9 mouse cellular contexts compared by ENCODE assay signal in genomic region chr4:105110684-105111035, GRCm38 (mm10). TPM values are rescaled to one million over a fixed set of nuclear protein-coding genes. Genes with fewer than 3 reads are reported as not detected.
A peak's percentile ranks its signal among the peaks of the same experiment; 100 is the strongest.
DNase-seq lines count a peak whose midpoint lies in the region; ATAC-seq and TF ChIP-seq lines count a peak whose summit lies in the region.
"Had no signal": no experiment of that assay in that cellular context is flagged by ENCODE, and none has a peak within 500 bp of the region (broad histone marks: within the 10 kb centered on the region; RNA-seq: fewer than 3 reads in every experiment).

No protein-coding gene starts in this region.

- no peak for DNase-seq in heart, postnatal 0 days (ENCODE audit: low spot score)
- no peak for DNase-seq in heart, adult 9 months (ENCODE audit: low spot score in 2 of 2)
- DNase-seq in cerebellum, postnatal 14 days = peak; percentile 27 to 31
- peak; percentile 29 for DNase-seq in hindbrain, embryonic 11.5 days (ENCODE audit: low spot score)
- DNase-seq in midbrain, embryonic 14.5 days = no peak
- no peak for DNase-seq in ovary, postnatal 14 days (ENCODE audit: low spot score)
- DNase-seq in frontal cortex, postnatal 36 days (ENCODE audit: low spot score in 2 of 2) = no peak
- DNase-seq in ovary, postnatal 10 days (ENCODE audit: low spot score) = no peak

- H3K9me3 ChIP-seq in heart, postnatal 0 days (replicated peaks; ENCODE audit: control insufficient read depth, low read length) = no peaks in the 10 kb centered on the region
- no peaks in the 10 kb centered on the region for H3K9me3 ChIP-seq in hindbrain, embryonic 11.5 days (ENCODE audit: control insufficient read depth, low read length)
- no peaks in the 10 kb centered on the region for H3K9me3 ChIP-seq in midbrain, embryonic 14.5 days (ENCODE audit: control insufficient read depth, low read length)

- no peaks in the 10 kb centered on the region for H3K36me3 ChIP-seq in heart, postnatal 0 days (replicated peaks; ENCODE audit: control insufficient read depth, insufficient read depth, low read length)
- H3K36me3 ChIP-seq in hindbrain, embryonic 11.5 days (ENCODE audit: control insufficient read depth, insufficient read depth, low read length) = no peaks in the 10 kb centered on the region
- H3K36me3 ChIP-seq in midbrain, embryonic 14.5 days (ENCODE audit: control insufficient read depth, insufficient read depth, low read length) = no peaks in the 10 kb centered on the region

- peak overlapping the region; percentile 99 for H3K27ac ChIP-seq in heart, postnatal 0 days (ENCODE audit: low read depth)
- H3K27ac ChIP-seq in hindbrain, embryonic 11.5 days (ENCODE audit: low read depth, low read length) = no peak overlapping the region
- peak overlapping the region; percentile 87 for H3K27ac ChIP-seq in midbrain, embryonic 14.5 days (replicated peaks; ENCODE audit: low read depth, low read length)

- peak overlapping the region; percentile 80 for H3K4me3 ChIP-seq in heart, postnatal 0 days (ENCODE audit: low read depth, low read length)
- H3K4me3 ChIP-seq in hindbrain, embryonic 11.5 days (ENCODE audit: low read depth, low read length) = peak overlapping the region; percentile 73
- peak overlapping the region; percentile 70 for H3K4me3 ChIP-seq in midbrain, embryonic 14.5 days (replicated peaks; ENCODE audit: low read depth, low read length)

- ATAC-seq in heart, postnatal 0 days (ENCODE audit: insufficient read depth, low read depth) = no peak
- ATAC-seq in hindbrain, embryonic 11.5 days (ENCODE audit: low FRiP score) = no peak
- no peak for ATAC-seq in midbrain, embryonic 14.5 days (ENCODE audit: low FRiP score, low TSS enrichment)

- WGBS in heart, postnatal 0 days = 65% methylated on average over 4 of the region's 4 CpGs
- 51% methylated on average over 4 of the region's 4 CpGs for WGBS in hindbrain, embryonic 11.5 days
- WGBS in midbrain, embryonic 14.5 days = 55% methylated on average over 4 of the region's 4 CpGs

- H3K4me1 ChIP-seq in heart, postnatal 0 days (ENCODE audit: control insufficient read depth, insufficient read depth) = peaks cover 21% of the 10 kb centered on the region; the same call in 1 of the 2 replicates
- no peaks in the 10 kb centered on the region; the same call in 1 of the 2 replicates for H3K4me1 ChIP-seq in hindbrain, embryonic 11.5 days (replicated peaks; ENCODE audit: control insufficient read depth, insufficient read depth, low read length)
- peaks cover 16% of the 10 kb centered on the region for H3K4me1 ChIP-seq in midbrain, embryonic 14.5 days (ENCODE audit: control insufficient read depth, insufficient read depth, low read length)

- H3K4me2 ChIP-seq in heart, postnatal 0 days (ENCODE audit: low read depth, low read length) = peak overlapping the region; percentile 77
- H3K4me2 ChIP-seq in hindbrain, embryonic 11.5 days (replicated peaks; ENCODE audit: low read depth, low read length) = peak overlapping the region; percentile 92
- H3K4me2 ChIP-seq in midbrain, embryonic 14.5 days (ENCODE audit: low read length) = peak overlapping the region; percentile 57

- TF ChIP-seq CTCF in heart, postnatal 0 days (IDR thresholded peaks at IDR 0.05; ENCODE audit: low read depth) = no peak

- TF ChIP-seq EP300 in heart, postnatal 0 days (IDR thresholded peaks at IDR 0.05; ENCODE audit: low read depth) = no peak

- peak overlapping the region; percentile 95 for H3K9ac ChIP-seq in heart, postnatal 0 days (replicated peaks; ENCODE audit: low read depth, low read length)
- no peak overlapping the region; the same call in 1 of the 2 replicates for H3K9ac ChIP-seq in hindbrain, embryonic 11.5 days (ENCODE audit: low read depth, low read length)
- peak overlapping the region; percentile 89 for H3K9ac ChIP-seq in midbrain, embryonic 14.5 days (replicated peaks; ENCODE audit: low read length)

- H3K27me3 ChIP-seq in heart, postnatal 0 days (ENCODE audit: control insufficient read depth, insufficient read depth, low read length) = no peaks in the 10 kb centered on the region
- H3K27me3 ChIP-seq in hindbrain, embryonic 11.5 days (ENCODE audit: control insufficient read depth, insufficient read depth, low read length) = no peaks in the 10 kb centered on the region; the same call in 1 of the 2 replicates
- H3K27me3 ChIP-seq in midbrain, embryonic 14.5 days (ENCODE audit: control insufficient read depth, insufficient read depth, low read length) = no peaks in the 10 kb centered on the region

RNA-seq across cellular contexts. Expression of gene Prkaa2, which starts 1.0 kb away (rescaled TPM):
- 64.3 and 83.6 TPM in 2 replicates for total RNA-seq in heart, postnatal 0 days (2014; rRNA removed; ENCODE audit: low replicate concordance)
- 32.5 and 35.6 TPM in 2 replicates for polyA plus RNA-seq in heart, postnatal 0 days (2015; fragmentation: Nextera tagmentation; extraction: Ambion mirVana)
- polyA plus RNA-seq in hindbrain, embryonic 11.5 days (2014; fragmentation: Nextera tagmentation; extraction: Ambion mirVana) = 5.0 TPM in 2 replicates
- 17.8 and 19.4 TPM in 2 replicates for polyA plus RNA-seq in midbrain, embryonic 14.5 days (2014; fragmentation: Nextera tagmentation; extraction: Ambion mirVana)
- total RNA-seq: MEL had no signal

RNA-seq across cellular contexts. Expression of gene Plpp3, which starts 46.5 kb away (rescaled TPM):
- total RNA-seq in heart, postnatal 0 days (2014; rRNA removed; ENCODE audit: low replicate concordance) = 57.0 and 65.5 TPM in 2 replicates
- polyA plus RNA-seq in heart, postnatal 0 days (2015; fragmentation: Nextera tagmentation; extraction: Ambion mirVana) = 56.4 and 64.1 TPM in 2 replicates
- 51.1 and 52.7 TPM in 2 replicates for polyA plus RNA-seq in hindbrain, embryonic 11.5 days (2014; fragmentation: Nextera tagmentation; extraction: Ambion mirVana)
- 51.7 and 62.4 TPM in 2 replicates for polyA plus RNA-seq in midbrain, embryonic 14.5 days (2014; fragmentation: Nextera tagmentation; extraction: Ambion mirVana)
- total RNA-seq: MEL had no signal

Comparison
In these comparisons a context has a peak if more than half of its experiments do, and no peak if none do; other contexts are left out.
1. DNase-seq: peak in cerebellum, postnatal 14 days (2 of 2) and hindbrain, embryonic 11.5 days (single experiment); none in heart, postnatal 0 days (single experiment), heart, adult 9 months (0 of 2), midbrain, embryonic 14.5 days (single experiment), ovary, postnatal 14 days (single experiment), frontal cortex, postnatal 36 days (0 of 2) and ovary, postnatal 10 days (single experiment).
2. Peak in every context shown above with its lines, with median percentiles within 50 percentile points of each other: H3K4me2 ChIP-seq and H3K4me3 ChIP-seq.